Mouse (Mus musculus) CH12.LX (cell line): ENCODE data around the gene Gjd3. TPM values are rescaled to one million over a fixed set of nuclear protein-coding genes. Genes with fewer than 3 reads are reported as not detected.

Experiments used
- DNase-seq: peaks from one replicate; pipeline ENCODE4 v3.0.0-alpha.2; 2013; ENCODE audit errors: extremely low read depth
- H3K27ac ChIP-seq: 2 replicates; pipeline ENCODE4 v1.5.1; 2012; ENCODE audit warnings: low read depth, mild to moderate bottlenecking, control low read depth, moderate library complexity; ENCODE audit not compliant: insufficient read depth
- H3K27me3 ChIP-seq: replicated peaks from 2 replicates; pipeline ENCODE3; 2012; ENCODE audit warnings: inconsistent platforms
- H3K36me3 ChIP-seq, 2 experiments: replicated peaks in 1 of 2; 2 replicates each; pipeline versions ENCODE3 to v1.6.1; 2012; ENCODE audit warnings: inconsistent platforms in 1 of 2, low read length in 1 of 2, mild to moderate bottlenecking in 1 of 2, mixed read lengths in 1 of 2, moderate library complexity in 1 of 2; ENCODE audit not compliant: control insufficient read depth in 1 of 2, insufficient read depth in 1 of 2
- H3K4me1 ChIP-seq, 2 experiments: 2 replicates each; pipeline ENCODE4 v1.6.1; 2012; ENCODE audit warnings: inconsistent platforms in 1 of 2, moderate library complexity in 1 of 2; ENCODE audit not compliant: insufficient read depth in 2 of 2, control insufficient read depth in 1 of 2
- H3K4me2 ChIP-seq: 2 replicates; pipeline ENCODE4 v1.6.1; 2012; ENCODE audit warnings: low read depth, mild to moderate bottlenecking, control low read depth; ENCODE audit not compliant: poor library complexity, insufficient read depth, severe bottlenecking
- H3K4me3 ChIP-seq, 3 experiments: fragments of 150-350 bp in 1 of 3; sonication (generic) in 1 of 3; replicated peaks in 1 of 3; 2 replicates each; pipeline versions ENCODE3 to v1.5.1; 2011 to 2012; ENCODE audit warnings: low read depth in 2 of 3, low read length in 2 of 3, mild to moderate bottlenecking in 2 of 3, moderate library complexity in 2 of 3, control low read depth in 1 of 3, improper control_type of control experiment in 1 of 3, inconsistent platforms in 1 of 3, mixed read lengths in 1 of 3; ENCODE audit not compliant: poor library complexity in 1 of 3
- H3K79me2 ChIP-seq: replicated peaks from 2 replicates; pipeline ENCODE4 v1.6.1; 2012; ENCODE audit warnings: mild to moderate bottlenecking, moderate library complexity; ENCODE audit not compliant: control insufficient read depth, poor library complexity, insufficient read depth, severe bottlenecking; ENCODE audit errors: extremely low read depth
- H3K9ac ChIP-seq: 2 replicates; pipeline ENCODE4 v1.6.1; 2012; ENCODE audit warnings: low read depth, mild to moderate bottlenecking, control low read depth, moderate library complexity; ENCODE audit not compliant: insufficient read depth
- H3K9me3 ChIP-seq: replicated peaks from 2 replicates; pipeline ENCODE3; 2012; ENCODE audit warnings: low read length, inconsistent platforms, mixed read lengths
- BHLHE40 ChIP-seq: IDR thresholded peaks from 2 replicates; pipeline ENCODE4 v1.6.1; 2011; ENCODE audit warnings: mild to moderate bottlenecking, low read depth, low read length, improper control_type of control experiment
- CHD1 ChIP-seq: IDR thresholded peaks from 2 replicates; pipeline ENCODE4 v1.6.1; 2012; ENCODE audit warnings: low read depth, low read length, improper control_type of control experiment, inconsistent platforms
- CHD2 ChIP-seq: IDR thresholded peaks from 2 replicates; pipeline ENCODE4 v1.6.1; 2011; ENCODE audit warnings: low read length, improper control_type of control experiment
- CTCF ChIP-seq, 2 experiments: IDR thresholded peaks in 1 of 2; conservative IDR thresholded peaks in 1 of 2; 2 replicates each; pipeline ENCODE4 v1.5.1; 2011 to 2012; ENCODE audit warnings: low read depth in 2 of 2, low read length in 2 of 2, improper control_type of control experiment in 1 of 2, inconsistent platforms in 1 of 2, mild to moderate bottlenecking in 1 of 2, moderate library complexity in 1 of 2
- E2F4 ChIP-seq: IDR thresholded peaks from 2 replicates; pipeline ENCODE4 v1.6.1; 2011; ENCODE audit warnings: low read depth, low read length, improper control_type of control experiment; ENCODE audit not compliant: insufficient replicate concordance
- ELF1 ChIP-seq: IDR thresholded peaks from 2 replicates; pipeline ENCODE4 v1.6.1; 2014; ENCODE audit warnings: low read depth, mild to moderate bottlenecking, inconsistent platforms, low read length, improper control_type of control experiment
- EP300 ChIP-seq: IDR thresholded peaks from 2 replicates; pipeline ENCODE4 v1.6.1; 2011; ENCODE audit warnings: low read length, improper control_type of control experiment
- ETS1 ChIP-seq: conservative IDR thresholded peaks from 2 replicates; pipeline ENCODE4 v1.6.1; 2012; ENCODE audit warnings: low read depth, mild to moderate bottlenecking, inconsistent platforms, low read length, improper control_type of control experiment, moderate library complexity
- GABPA ChIP-seq: IDR thresholded peaks from 2 replicates; pipeline ENCODE4 v1.6.1; 2012; ENCODE audit warnings: low read depth, low read length, improper control_type of control experiment, inconsistent platforms; ENCODE audit not compliant: insufficient replicate concordance
- HCFC1 ChIP-seq: IDR thresholded peaks from 2 replicates; pipeline ENCODE4 v1.6.1; 2012; ENCODE audit warnings: low read depth, mild to moderate bottlenecking, inconsistent platforms, low read length, improper control_type of control experiment
- IRF4 ChIP-seq: IDR thresholded peaks from 2 replicates; pipeline ENCODE4 v1.6.1; 2014; ENCODE audit warnings: low read depth, mild to moderate bottlenecking, inconsistent platforms, low read length, improper control_type of control experiment
- JUN ChIP-seq: IDR thresholded peaks from 2 replicates; pipeline ENCODE4 v1.6.1; 2011; ENCODE audit warnings: low read depth, mild to moderate bottlenecking, low read length, improper control_type of control experiment, moderate library complexity; ENCODE audit not compliant: insufficient read depth
- JUND ChIP-seq: conservative IDR thresholded peaks from 2 replicates; pipeline ENCODE4 v1.6.1; 2011; ENCODE audit warnings: low read depth, low read length, improper control_type of control experiment
- KAT2A ChIP-seq: IDR thresholded peaks from 2 replicates; pipeline ENCODE4 v1.6.1; 2012; ENCODE audit warnings: low read length, improper control_type of control experiment, inconsistent platforms; ENCODE audit not compliant: insufficient replicate concordance
- MAFK ChIP-seq: IDR thresholded peaks from 2 replicates; pipeline ENCODE4 v1.6.1; 2011; ENCODE audit warnings: low read length, improper control_type of control experiment; ENCODE audit not compliant: insufficient replicate concordance
- MAX ChIP-seq: IDR thresholded peaks from 2 replicates; pipeline ENCODE4 v1.6.1; 2011; ENCODE audit warnings: low read length, improper control_type of control experiment
- MAZ ChIP-seq: IDR thresholded peaks from 2 replicates; pipeline ENCODE4 v1.6.1; 2012; ENCODE audit warnings: low read depth, mild to moderate bottlenecking, inconsistent platforms, low read length, improper control_type of control experiment, moderate library complexity
- MEF2A ChIP-seq: IDR thresholded peaks from 2 replicates; pipeline ENCODE4 v1.6.1; 2014; ENCODE audit warnings: low read depth, mild to moderate bottlenecking, inconsistent platforms, low read length, improper control_type of control experiment, borderline replicate concordance
- MXI1 ChIP-seq: IDR thresholded peaks from 2 replicates; pipeline ENCODE4 v1.6.1; 2011; ENCODE audit warnings: mild to moderate bottlenecking, low read depth, low read length, improper control_type of control experiment
- MYC ChIP-seq: IDR thresholded peaks from 2 replicates; pipeline ENCODE4 v1.6.1; 2011; ENCODE audit warnings: low read depth, mild to moderate bottlenecking, improper control_type of control experiment, low read length
- NELFE ChIP-seq: IDR thresholded peaks from 2 replicates; pipeline ENCODE4 v1.6.1; 2011; ENCODE audit warnings: low read depth, low read length, improper control_type of control experiment
- NRF1 ChIP-seq: IDR thresholded peaks from 2 replicates; pipeline ENCODE4 v1.6.1; 2014; ENCODE audit warnings: low read depth, mild to moderate bottlenecking, inconsistent platforms, low read length, improper control_type of control experiment, moderate library complexity
- PAX5 ChIP-seq: IDR thresholded peaks from 2 replicates; pipeline ENCODE4 v1.6.1; 2012; ENCODE audit warnings: low read length, inconsistent platforms, mixed read lengths
- POLR2A ChIP-seq: IDR thresholded peaks from 2 replicates; pipeline ENCODE4 v1.6.1; 2011; ENCODE audit warnings: low read depth, mild to moderate bottlenecking, improper control_type of control experiment, low read length
- RAD21 ChIP-seq: IDR thresholded peaks from 2 replicates; pipeline ENCODE4 v1.6.1; 2011; ENCODE audit warnings: low read depth, mild to moderate bottlenecking, low read length, improper control_type of control experiment, moderate library complexity
- RCOR1 ChIP-seq: conservative IDR thresholded peaks from 2 replicates; pipeline ENCODE4 v1.6.1; 2012; ENCODE audit warnings: low read depth, mild to moderate bottlenecking, inconsistent platforms, low read length, improper control_type of control experiment
- SIN3A ChIP-seq: IDR thresholded peaks from 2 replicates; pipeline ENCODE4 v1.6.1; 2012; ENCODE audit warnings: low read length, improper control_type of control experiment, inconsistent platforms
- SMC3 ChIP-seq: IDR thresholded peaks from 2 replicates; pipeline ENCODE4 v1.6.1; 2011; ENCODE audit warnings: low read depth, low read length, improper control_type of control experiment
- TBP ChIP-seq: conservative IDR thresholded peaks from 2 replicates; pipeline ENCODE4 v1.6.1; 2011; ENCODE audit warnings: low read depth, low read length, improper control_type of control experiment
- TCF12 ChIP-seq: IDR thresholded peaks from 2 replicates; pipeline ENCODE4 v1.6.1; 2014; ENCODE audit warnings: low read depth, mild to moderate bottlenecking, inconsistent platforms, low read length, improper control_type of control experiment
- UBTF ChIP-seq: IDR thresholded peaks from 2 replicates; pipeline ENCODE4 v1.6.1; 2012; ENCODE audit warnings: low read depth, mild to moderate bottlenecking, inconsistent platforms, low read length, improper control_type of control experiment, moderate library complexity
- USF1 ChIP-seq: IDR thresholded peaks from 2 replicates; pipeline ENCODE4 v1.6.1; 2014; ENCODE audit warnings: low read depth, mild to moderate bottlenecking, inconsistent platforms, low read length, improper control_type of control experiment
- USF2 ChIP-seq: conservative IDR thresholded peaks from 2 replicates; pipeline ENCODE4 v1.6.1; 2011; ENCODE audit warnings: low read depth, low read length, improper control_type of control experiment
- ZC3H11A ChIP-seq: IDR thresholded peaks from 2 replicates; pipeline ENCODE4 v1.6.1; 2012; ENCODE audit warnings: low read depth, mild to moderate bottlenecking, inconsistent platforms, low read length, improper control_type of control experiment
- ZKSCAN1 ChIP-seq: IDR thresholded peaks from 2 replicates; pipeline ENCODE4 v1.6.1; 2012; ENCODE audit warnings: low read depth, inconsistent platforms, low read length, improper control_type of control experiment, borderline replicate concordance
- ZMIZ1 ChIP-seq: IDR thresholded peaks from 2 replicates; pipeline ENCODE4 v1.6.1; 2012; ENCODE audit warnings: low read depth, mild to moderate bottlenecking, inconsistent platforms, low read length, improper control_type of control experiment
- ZNF384 ChIP-seq: IDR thresholded peaks from 2 replicates; pipeline ENCODE4 v1.6.1; 2012; ENCODE audit warnings: low read depth, low read length, improper control_type of control experiment, inconsistent platforms
- dilution Hi-C: fragments of 300-500 bp; cut with MboI; formaldehyde crosslinking; loops from 2 replicates; pipeline ENCODE4 v1.14.3; 2020; ENCODE audit warnings: low sequenced_read_pairs; ENCODE audit not compliant: extremely low pct_unique_long_range_greater_than_20kb, extremely low pct_ligation_motif_present
- in situ Hi-C: fragments of 300-500 bp; cut with MboI; formaldehyde crosslinking; loops from 3 replicates; pipeline ENCODE4 v1.14.3; 2019; ENCODE audit warnings: low sequenced_read_pairs, low pct_ligation_motif_present, low pct_unique_long_range_greater_than_20kb, mixed read lengths
- polyA plus RNA-seq: library from polyadenylated mRNA; unstranded; fragments of >175 nt; gene quantifications from 2 replicates; pipeline ENCODE4 v1.2.1, GENCODE M21; 2012; ENCODE audit warnings: low read depth; ENCODE audit not compliant: insufficient read length
- total RNA-seq, 2 experiments: library from RNA; depleted of rRNA; stranded (reverse); fragments of 300-350 nt in 1 of 2; fragments of >200 nt in 1 of 2; gene quantifications; 2 replicates each; pipeline ENCODE4 v1.2.3; 2012 to 2014

The Gjd3 gene
- total and polyA plus RNA-seq, 3 experiments = 0.47 TPM; not detected in 2

GRCm38 (mm10) chr11:99023500-99024467 is 41.0 kb upstream of the Gjd3 start, which contains the start of gene Top2a:
Gene Top2a, minus strand, starts transcription at chr11:99024189.
- Histone ChIP-seq H3K27ac (peak within 1 kb of the TSS; percentile 33; the same call in 1 of the 2 replicates), H3K9me3 (no peaks in the 10 kb centered on the region), H3K36me3 (peaks cover 21 to 37% of the 10 kb centered on the region in 2 experiments), H3K4me1 (peaks cover 4 to 42% of the 10 kb centered on the region in 2 experiments), H3K4me2 (peak within 1 kb of the TSS; percentile 66), H3K9ac (peak within 1 kb of the TSS; percentile 86), H3K79me2 (peaks cover 52% of the 10 kb centered on the region), H3K4me3 (peak within 1 kb of the TSS; percentile 71 to 98 (median 75)), H3K27me3 (no peaks in the 10 kb centered on the region)
- dilution Hi-C loops (no loop called here), in situ Hi-C loops (loop anchor here (5.0 kb wide), 1 partner anchor 106 kb away; no protein-coding TSS in a partner anchor)
- DNase-seq = peak; percentile 100
- TF ChIP-seq PAX5 (no peak), HCFC1 (peak; percentile 76), E2F4 (peak; percentile 100), SMC3 (no peak), RCOR1 (no peak; the same call in 1 of the 2 replicates), ELF1 (peak; percentile 68), MAX (peak; percentile 96), EP300 (no peak), MAFK (no peak), USF1 (no peak), ZKSCAN1 (no peak), ZNF384 (no peak), MEF2A (peak; percentile 76), CTCF (conservative IDR thresholded peaks at IDR 0.05 in 1 of 2, IDR thresholded peaks at IDR 0.05 in 1 of 2; ENCODE audit: low read depth in 2 of 2, low read length in 2 of 2) (no peak), NRF1 (peak; percentile 47; the same call in 1 of the 2 replicates), MYC (peak; percentile 92), UBTF (peak; percentile 80; the same call in 1 of the 2 replicates), CHD1 (0 out of 2 replicates have a peak, but pooled peaks have one; percentile 23), CHD2 (peak; percentile 99), TCF12 (peak; percentile 89), NELFE (peak; percentile 100), POLR2A (peak; percentile 100), GABPA (peak; percentile 100), IRF4 (no peak; the same call in 1 of the 2 replicates), ZC3H11A (no peak), SIN3A (peak; percentile 98), MAZ (no peak), MXI1 (peak; percentile 86), USF2 (no peak), BHLHE40 (0 out of 2 replicates have a peak, but pooled peaks have one; percentile 16), ZMIZ1 (peak; percentile 99), JUND (0 out of 2 replicates have a peak, but pooled peaks have one; percentile 20), KAT2A (peak; percentile 91), ETS1 (peak; percentile 20; the same call in 1 of the 2 replicates), JUN (no peak), TBP (peak; percentile 98), RAD21 (no peak)
